Mouse (Mus musculus): ENCODE results near the gene Actn1. TPM values are rescaled to one million over a fixed set of nuclear protein-coding genes. Genes with fewer than 3 reads are reported as not detected.

The Actn1 gene
- total RNA-seq, 2 experiments from 2014 or later = 65.4 to 68.2 TPM

DNA sequence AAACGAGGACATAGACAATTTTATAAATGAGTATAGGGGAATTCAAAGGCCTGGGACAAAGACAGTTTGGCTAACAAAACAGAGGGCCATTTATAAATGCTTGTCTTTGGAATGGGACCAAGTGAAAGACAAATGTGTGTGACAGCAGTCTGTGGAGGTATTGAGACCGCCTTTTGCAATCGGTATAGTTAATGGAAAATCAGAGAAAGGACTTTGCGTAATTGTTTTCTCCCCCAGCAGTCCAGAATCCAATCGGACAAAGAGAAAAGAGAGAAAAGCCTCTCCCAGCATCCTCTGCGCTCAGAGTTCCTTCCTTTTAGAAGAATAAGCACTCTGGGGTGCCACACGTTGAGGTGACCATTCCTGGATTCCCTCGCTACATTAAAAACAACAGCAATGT, 114.8 kb downstream of the Actn1 start:
- no peak for DNase-seq
- intact Hi-C loops (cut with DNase I) = no loop called here

GRCm38 (mm10) chr12:80144846-80145245, 115.3 kb downstream of the Actn1 start:
- DNase-seq = no peak
- intact Hi-C loops (cut with DNase I) = no loop called here

- peak; percentile 67 for DNase-seq
- intact Hi-C loops (cut with DNase I) = no loop called here
Observed at GRCm38 (mm10) chr12:80141470-80141869, 118.7 kb downstream of the Actn1 start.

DNA sequence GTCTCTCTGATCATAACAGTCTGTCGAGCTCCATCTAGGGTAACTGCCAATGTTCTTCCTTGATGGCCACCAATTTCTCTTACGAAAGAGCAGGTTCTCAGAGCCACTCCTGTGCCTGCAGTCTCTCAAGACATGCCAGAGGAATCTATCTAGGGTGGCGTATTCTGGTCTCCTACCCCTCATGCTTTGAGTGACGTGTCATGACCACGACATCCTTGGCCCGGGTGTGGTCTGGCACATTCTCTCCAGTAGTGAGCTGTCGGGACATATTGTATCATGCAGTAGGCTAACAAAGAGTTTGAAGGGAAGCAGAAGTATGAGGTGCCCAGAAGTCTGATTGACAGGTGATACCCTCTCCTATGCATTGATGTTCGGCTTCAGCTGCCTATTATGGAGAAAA, 119.2 kb downstream of the Actn1 start:
- intact Hi-C loops (cut with DNase I) = no loop called here
- no peak for DNase-seq

- intact Hi-C loops (cut with DNase I) = no loop called here
Observed at GRCm38 (mm10) chr12:80137744-80138143, 122.4 kb downstream of the Actn1 start.

GRCm38 (mm10) chr12:80137246-80137645, 122.9 kb downstream of the Actn1 start:
- no peak for DNase-seq
- intact Hi-C loops (cut with DNase I) = no loop called here

More at GRCm38 (mm10) chr12:80137744-80138143, 122.4 kb downstream of the Actn1 start:
- DNase-seq = no peak

DNA sequence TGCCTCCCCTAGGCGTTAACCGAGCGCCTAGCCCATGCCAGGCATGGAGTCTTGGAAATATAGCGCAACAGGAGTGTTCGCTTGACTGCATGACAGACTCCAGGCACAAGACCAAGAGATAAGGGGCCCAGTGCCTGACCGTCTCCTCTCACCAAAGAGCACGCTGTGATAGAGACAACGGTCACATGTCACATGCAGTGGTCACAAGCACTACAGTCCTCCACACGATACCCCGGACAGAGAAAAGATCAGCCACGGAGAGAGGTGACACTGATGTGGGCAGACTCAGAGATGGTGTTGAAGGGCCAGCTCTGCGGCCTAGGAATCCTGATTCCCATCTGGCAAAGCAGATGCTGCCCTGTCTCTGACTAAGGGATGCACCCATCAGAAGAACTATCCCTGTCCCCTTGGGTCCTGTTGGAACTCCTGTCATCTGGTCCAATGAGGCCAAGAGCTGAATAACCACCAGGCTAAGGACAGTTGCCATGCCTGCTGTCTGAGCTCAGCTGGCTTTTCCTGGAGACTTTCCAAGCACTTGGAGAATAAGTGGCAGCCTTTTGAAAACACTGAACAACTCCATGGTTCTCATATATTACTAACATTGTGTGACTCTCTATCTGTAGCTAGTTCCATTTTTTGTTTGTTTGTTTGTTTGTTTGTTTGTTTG, 123.8 kb downstream of the Actn1 start:
- intact Hi-C loops (cut with DNase I) = no loop called here
- DNase-seq = peak; percentile 72

GRCm38 (mm10) chr12:80135173-80135572, 125.0 kb downstream of the Actn1 start:
- intact Hi-C loops (cut with DNase I) = no loop called here
- no peak for DNase-seq

DNA sequence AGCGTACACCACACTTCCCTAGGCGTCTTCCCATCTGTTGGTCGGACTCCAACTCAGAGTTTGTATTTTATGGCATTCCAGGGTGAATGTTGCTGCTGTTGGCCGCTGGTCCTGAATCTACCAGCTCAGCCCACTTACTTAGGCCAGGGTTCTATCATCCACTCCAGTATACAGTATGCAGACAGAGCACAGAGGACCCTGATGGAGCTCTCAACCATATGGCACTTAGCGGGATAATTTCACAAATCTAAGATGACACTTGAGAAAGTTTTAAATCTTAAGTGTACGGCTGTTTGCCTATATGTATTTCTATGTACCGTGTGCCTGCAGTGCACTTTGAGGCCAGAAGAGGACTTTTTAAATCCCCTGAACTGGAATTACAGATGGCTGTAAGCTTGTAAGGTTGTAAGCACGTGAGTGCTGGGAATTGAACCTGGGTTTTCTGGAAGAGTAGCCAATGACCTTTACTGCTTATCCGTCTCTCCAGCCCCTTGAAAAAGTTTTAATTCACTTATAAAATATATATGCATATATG, 127.1 kb downstream of the Actn1 start:
- no peak for DNase-seq
- intact Hi-C loops (cut with DNase I) = loop anchor here (5.0 kb wide), 1 partner anchor 776 kb away; no protein-coding TSS in a partner anchor

- peak; percentile 84 for DNase-seq
- intact Hi-C loops (cut with DNase I) = loop anchor here (5.0 kb wide), 1 partner anchor 775 kb away; no protein-coding TSS in a partner anchor
Observed at GRCm38 (mm10) chr12:80132250-80133003, 127.7 kb downstream of the Actn1 start.

DNA sequence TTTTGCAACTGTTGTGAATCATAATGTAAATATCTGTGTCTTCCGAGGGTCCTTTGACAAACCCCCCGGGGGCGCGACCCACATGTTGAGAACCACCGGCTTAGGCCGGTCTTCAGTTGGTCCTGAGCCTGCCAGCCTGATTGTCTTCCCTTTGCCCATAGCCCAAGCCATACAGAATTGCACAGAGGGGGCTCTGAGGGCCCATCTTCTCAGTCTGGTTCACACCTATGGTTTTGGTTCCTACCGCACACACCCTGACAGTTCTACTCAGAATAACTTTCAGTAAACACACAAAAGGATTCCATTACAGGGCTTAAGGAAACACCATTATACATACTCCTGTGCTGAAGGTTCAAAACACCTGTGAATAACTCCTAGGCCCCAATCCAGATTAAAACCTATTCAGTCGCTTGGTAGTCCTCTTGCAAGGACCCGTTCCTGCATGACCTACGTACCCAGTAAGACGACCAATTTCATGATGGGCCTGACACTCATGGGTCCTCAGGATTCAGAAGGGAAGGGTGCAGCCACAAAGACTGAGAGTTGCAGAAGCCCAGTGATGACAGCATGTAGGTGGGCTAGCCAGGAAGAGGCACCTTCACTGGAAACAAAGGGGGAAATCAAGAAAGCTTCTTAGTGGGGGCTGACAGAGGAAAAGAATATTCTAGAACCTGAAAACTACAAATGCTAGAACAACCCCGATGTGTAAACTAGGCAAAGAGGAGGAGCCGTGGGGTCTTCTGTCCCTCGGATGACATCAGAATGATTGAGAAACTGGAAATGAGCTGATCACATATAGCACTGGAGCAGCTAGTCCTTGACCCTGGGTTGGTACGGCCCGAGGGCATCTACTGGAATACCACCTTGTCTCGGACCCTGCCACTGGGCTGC, 128.6 kb downstream of the Actn1 start:
- no peak for DNase-seq
- intact Hi-C loops (cut with DNase I) = loop anchor here (5.0 kb wide), 1 partner anchor 774 kb away; no protein-coding TSS in a partner anchor

DNA sequence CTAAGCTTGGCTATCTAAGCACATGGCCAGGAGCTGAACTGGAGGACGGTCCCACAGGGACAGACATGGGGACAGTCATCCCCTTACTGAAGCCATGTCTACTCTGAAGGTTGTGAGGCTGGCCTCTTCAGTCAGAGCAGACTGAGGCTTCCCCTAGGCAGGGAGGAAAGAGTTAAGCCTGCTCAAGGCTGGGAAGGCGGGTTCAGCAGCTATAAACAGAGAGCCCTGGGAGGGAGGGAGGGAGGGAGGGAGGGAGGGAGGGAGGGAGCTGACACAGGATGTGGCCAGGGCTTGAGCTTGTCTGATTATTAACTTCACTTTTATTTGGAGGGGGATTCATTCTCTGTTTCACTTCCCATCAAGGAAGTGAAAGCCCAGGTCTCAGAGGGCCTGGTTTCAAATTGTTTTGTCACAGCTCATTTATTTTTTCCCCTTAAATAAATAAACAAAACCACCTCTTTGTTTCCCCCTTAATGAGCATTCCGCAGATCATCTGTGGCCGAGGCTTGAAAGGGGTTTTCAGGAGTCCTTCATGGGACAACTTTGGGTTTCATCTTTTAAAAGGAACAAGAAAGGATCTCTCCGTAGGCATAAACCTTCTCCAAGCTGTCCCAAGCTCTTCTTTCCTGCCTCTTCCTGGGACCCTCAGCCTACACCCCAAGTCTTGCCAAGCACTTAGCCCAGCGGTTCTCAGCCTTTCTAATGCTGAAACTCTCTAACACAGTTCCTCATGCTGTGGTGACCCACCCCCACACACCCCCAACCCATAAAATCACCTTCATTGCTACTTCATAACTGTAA, 129.4 kb downstream of the Actn1 start:
- intact Hi-C loops (cut with DNase I) = loop anchor here (5.0 kb wide), 1 partner anchor 773 kb away; no protein-coding TSS in a partner anchor
- DNase-seq = no peak

DNA sequence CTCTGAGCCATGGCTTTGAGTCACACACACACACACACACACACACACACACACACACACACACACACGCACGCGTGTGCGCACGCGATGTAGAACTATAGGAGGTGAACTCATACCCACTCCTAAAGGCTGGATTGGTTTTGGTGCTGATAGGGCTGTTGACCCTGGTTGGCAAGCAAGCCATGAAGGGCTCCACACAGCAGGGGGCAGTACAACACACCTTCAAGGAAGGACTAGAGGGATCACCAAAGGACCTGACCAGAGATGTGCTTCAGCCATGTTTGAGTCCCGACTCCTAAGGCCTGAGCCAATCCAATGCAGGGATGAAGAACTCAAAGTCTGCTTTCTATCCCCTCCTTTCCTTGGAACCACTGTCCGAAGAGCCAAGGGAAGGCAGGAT, 130.6 kb downstream of the Actn1 start:
- DNase-seq = no peak
- intact Hi-C loops (cut with DNase I) = no loop called here

DNA sequence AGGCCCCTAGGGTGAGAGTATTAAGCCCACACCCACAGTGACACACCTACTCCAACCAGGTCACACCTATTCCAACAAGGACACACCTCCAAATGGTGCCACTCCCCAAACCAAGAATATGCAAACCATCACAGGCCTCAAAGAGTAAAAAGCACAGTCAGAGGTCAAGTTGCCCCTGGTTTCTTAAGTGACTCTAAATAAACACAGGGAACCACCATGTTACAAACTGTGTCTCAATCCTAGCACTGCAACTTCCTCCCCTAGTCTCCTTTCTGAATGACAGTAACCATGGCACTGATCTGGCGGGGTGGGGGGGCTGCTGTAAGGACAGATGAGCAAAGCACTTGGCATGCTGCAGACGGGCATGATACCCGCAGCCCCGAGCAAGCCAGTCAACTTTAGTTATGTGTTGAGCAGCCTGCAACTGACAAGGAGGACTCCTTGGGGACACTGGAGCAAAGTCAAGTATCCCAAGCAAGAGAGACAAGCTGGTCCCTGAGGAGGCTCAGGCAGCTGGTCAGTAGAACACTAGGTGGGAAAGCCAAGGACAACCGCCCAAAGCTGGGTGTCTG, 132.9 kb downstream of the Actn1 start:
- intact Hi-C loops (cut with DNase I) = no loop called here
- DNase-seq = peak; percentile 41

- intact Hi-C loops (cut with DNase I) = no loop called here
- no peak for DNase-seq
Observed at GRCm38 (mm10) chr12:80125316-80125715, 134.9 kb downstream of the Actn1 start.

GRCm38 (mm10) chr12:80124756-80125155, 135.4 kb downstream of the Actn1 start:
- peak; percentile 68 for DNase-seq
- intact Hi-C loops (cut with DNase I) = no loop called here

- peak; percentile 53 for DNase-seq
Observed at GRCm38 (mm10) chr12:80124211-80124610, 136.0 kb downstream of the Actn1 start.

GRCm38 (mm10) chr12:80123227-80123803, 136.9 kb downstream of the Actn1 start:
- intact Hi-C loops (cut with DNase I) = no loop called here
- peak; percentile 79 for DNase-seq

More at GRCm38 (mm10) chr12:80124211-80124610, 136.0 kb downstream of the Actn1 start:
- intact Hi-C loops (cut with DNase I) = no loop called here

GRCm38 (mm10) chr12:80121438-80121837, 138.7 kb downstream of the Actn1 start:
- no peak for DNase-seq
- intact Hi-C loops (cut with DNase I) = no loop called here

Data from left cerebral cortex, postnatal 4 days (tissue).